Mouse (Mus musculus): Measurements from ENCODE around the gene Ndufa3.

Gene Ndufa3

DNA sequence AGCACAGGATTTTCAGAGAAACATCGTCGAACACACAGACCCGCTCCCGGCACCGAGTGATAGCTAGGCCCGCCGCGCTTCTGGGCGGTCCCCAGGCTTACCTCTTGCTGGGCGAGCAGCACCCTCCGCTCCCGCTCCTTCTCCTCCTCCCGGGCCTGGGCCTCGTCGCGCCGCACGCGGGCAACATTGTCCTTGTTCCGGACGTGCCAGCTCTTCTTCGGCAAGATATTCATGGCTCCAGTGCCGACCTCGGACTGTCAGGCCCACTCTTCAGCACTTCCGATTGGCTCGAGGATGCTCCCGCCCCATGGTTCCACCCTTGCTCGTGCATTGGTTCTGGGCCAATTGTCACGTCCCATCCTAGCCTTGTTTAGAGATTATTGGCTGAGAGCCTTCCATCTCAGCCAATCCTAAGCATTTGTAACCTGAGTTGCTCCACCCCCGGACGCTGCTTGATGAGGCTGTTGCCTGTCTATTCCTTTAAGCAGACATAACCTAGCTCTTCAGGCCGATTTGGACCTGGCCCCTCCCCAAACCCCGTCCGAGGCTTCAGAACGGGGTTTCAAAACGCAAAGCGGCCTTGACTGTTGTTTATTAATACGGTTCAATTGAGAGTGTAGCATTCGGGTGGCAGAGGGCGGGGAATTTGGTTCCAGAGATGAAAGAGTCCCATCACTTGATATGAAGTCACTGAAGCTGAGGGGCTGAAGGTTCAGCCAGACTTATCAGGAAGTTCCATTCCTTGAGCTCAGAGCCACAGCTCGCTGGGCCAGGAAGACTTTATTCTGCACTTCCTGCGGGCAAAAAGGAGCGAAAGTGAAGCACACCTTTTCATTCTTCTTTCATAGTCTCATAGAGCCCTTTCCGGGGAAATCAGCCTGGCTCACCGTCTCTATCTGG is 48.3 kb downstream of the Ndufa3 start, which contains the start of gene Leng1:
Gene Leng1, minus strand, starts transcription at position 626 of the 900 bp plus-strand sequence.
- in situ Hi-C loops (cut with MboI, MseI), result loop anchor here (25.0 kb wide), 1 partner anchor 997 kb away; the partner anchor contains the start of gene Ppp6r1

DNA sequence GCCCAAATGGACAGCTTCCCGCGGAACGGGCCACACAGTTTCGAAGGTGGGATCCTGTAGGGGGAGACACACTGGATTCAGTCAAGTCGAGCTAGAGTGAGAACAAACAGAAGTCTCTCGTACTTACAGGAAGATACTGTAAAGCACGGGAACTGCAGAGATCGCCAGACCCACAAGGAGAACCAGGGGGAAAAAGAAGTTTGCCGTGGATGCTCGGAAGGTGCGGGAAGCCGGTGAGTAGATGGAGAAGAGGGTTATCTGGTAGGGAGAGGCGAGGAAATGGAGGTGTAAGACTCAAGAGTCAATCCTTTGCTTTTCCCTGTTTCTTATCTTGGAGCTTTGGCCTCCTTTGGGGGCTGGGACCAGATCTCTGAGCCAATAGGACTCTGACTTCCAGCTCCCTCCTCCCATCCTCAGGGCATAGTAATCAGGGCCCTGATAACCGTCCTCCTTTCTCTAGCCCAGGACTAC is 49.8 kb downstream of the Ndufa3 start:
- in situ Hi-C loops (cut with MboI, MseI), result loop anchor here (25.0 kb wide), 1 partner anchor 995 kb away; the partner anchor contains the start of gene Ppp6r1
